Mouse (Mus musculus): ENCODE results near the gene Tsnax. TPM values are rescaled to one million over a fixed set of nuclear protein-coding genes. Genes with fewer than 3 reads are reported as not detected.
A peak's percentile ranks its signal among the peaks of the same experiment; 100 is the strongest.

Gene Tsnax
- polyA plus RNA-seq, 2 experiments, result 122 to 137 TPM

DNA sequence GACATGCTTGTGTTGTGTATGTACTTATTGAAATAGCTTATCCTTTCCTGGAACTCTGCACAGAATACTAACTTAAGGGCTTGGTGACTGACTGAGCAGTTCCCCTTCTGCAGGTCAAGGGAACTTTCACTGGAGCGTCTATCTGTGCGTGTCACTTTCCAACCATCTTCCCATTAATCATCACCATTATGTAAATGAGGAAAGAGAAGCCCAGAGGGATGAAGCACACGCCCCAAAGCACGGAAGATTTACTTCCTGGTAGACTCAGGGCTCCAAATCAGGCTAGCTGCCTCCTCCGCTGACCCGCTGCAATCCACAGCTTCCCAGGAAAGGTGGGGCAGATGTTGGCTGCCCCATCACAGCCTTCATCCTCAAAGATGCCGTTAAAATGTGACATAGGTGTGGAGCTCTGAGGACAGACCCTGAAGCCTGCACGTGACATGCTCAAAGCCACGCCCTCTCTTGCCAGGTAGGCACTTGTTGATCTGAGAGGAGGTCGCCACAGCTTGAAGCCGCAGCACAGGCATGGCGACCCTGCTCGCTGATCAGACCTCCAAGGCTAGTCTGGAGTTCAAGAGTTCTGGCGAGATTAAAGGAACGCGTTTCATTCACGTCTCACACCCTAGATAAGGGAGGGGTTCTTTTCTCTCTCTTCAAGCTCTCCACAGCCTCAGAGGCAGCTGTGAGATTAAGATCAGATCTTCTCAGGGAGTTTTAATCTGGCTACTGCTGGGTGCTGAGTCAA lies 21.7 kb upstream of the Tsnax start:
- H3K9ac ChIP-seq (ENCODE audit: low read depth, low read length, severe bottlenecking), result 0 out of 2 replicates have a peak overlapping the region, but pooled peaks have one; percentile 21
- no peak overlapping the region for H3K4me3 ChIP-seq (replicated peaks; ENCODE audit: low read length)

DNA sequence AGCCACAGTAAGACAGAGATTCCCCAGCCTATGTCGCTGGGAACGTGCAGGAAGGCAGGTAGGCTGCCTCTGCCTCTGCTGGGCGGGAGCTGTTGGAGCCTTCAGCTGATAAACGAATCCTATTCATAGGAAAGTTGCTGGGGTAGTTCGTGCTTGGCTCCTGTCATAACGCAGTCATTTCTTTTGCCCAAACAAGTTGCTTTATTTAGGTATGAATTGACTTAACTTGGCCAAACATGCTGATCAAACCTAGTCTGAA lies 21.2 kb upstream of the Tsnax start:
- TF ChIP-seq POLR2A (IDR thresholded peaks at IDR 0.05; ENCODE audit: borderline replicate concordance, extremely low read depth, insufficient read depth, insufficient read length), result no peak
- Histone ChIP-seq H3K27ac (replicated peaks; ENCODE audit: low read depth, low read length) (no peak overlapping the region), H3K4me1 (ENCODE audit: control insufficient read depth, insufficient read depth, low read length) (no peaks in the 10 kb centered on the region), H3K4me3 (replicated peaks; ENCODE audit: low read length) (no peak overlapping the region), H3K9ac (ENCODE audit: low read depth, low read length, severe bottlenecking) (no peak overlapping the region), H3K27me3 (ENCODE audit: control insufficient read depth, insufficient read depth, low read length) (no peaks in the 10 kb centered on the region), H3K36me3 (ENCODE audit: control insufficient read depth, insufficient read depth, low read length) (no peaks in the 10 kb centered on the region), H3K4me2 (replicated peaks; ENCODE audit: low read depth, low read length, severe bottlenecking) (no peak overlapping the region), H3K9me3 (ENCODE audit: control insufficient read depth, low read length) (no peaks in the 10 kb centered on the region)
- ATAC-seq (ENCODE audit: low FRiP score, low read depth), result no peak
- WGBS, result 24% methylated on average over 6 of the region's 6 CpGs
- no peak for DNase-seq (ENCODE audit: low spot score)

More for the DNA sequence above, 21.7 kb upstream of the Tsnax start:
- DNase-seq (ENCODE audit: low spot score) (no peak), ATAC-seq (ENCODE audit: low FRiP score, low read depth) (no peak)
- H3K27ac ChIP-seq (replicated peaks; ENCODE audit: low read depth, low read length), result no peak overlapping the region
- H3K36me3 ChIP-seq (ENCODE audit: control insufficient read depth, insufficient read depth, low read length), result no peaks in the 10 kb centered on the region
- H3K4me1 ChIP-seq (ENCODE audit: control insufficient read depth, insufficient read depth, low read length), result no peaks in the 10 kb centered on the region
- peak overlapping the region; percentile 25 for H3K4me2 ChIP-seq (replicated peaks; ENCODE audit: low read depth, low read length, severe bottlenecking)
- no peaks in the 10 kb centered on the region for H3K27me3 ChIP-seq (ENCODE audit: control insufficient read depth, insufficient read depth, low read length)
- TF ChIP-seq POLR2A (IDR thresholded peaks at IDR 0.05; ENCODE audit: borderline replicate concordance, extremely low read depth, insufficient read depth, insufficient read length), result no peak
- 10% methylated on average over 17 of the region's 17 CpGs for WGBS
- H3K9me3 ChIP-seq (ENCODE audit: control insufficient read depth, low read length), result no peaks in the 10 kb centered on the region

DNA sequence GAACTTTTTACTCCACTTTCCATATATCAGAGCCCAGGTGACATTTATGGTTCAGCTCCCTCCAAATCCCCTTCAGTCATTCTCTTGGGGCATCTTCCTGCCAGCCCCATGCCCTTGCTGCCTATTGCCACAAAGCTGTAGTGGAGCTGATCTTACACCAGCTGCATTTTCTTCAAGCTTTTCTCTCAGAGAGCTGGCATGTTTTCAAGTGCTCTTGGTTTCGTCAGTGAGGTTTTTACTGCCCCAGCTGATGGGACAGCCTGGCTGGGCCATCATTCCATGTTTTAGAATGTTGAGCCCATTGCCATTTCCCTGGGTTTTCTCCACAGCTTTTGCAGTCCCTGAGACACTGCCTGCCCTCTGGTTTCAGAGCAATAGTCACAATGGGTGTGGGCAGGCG lies 17.0 kb upstream of the Tsnax start:
- 65% methylated on average over 2 of the region's 2 CpGs for WGBS
- ATAC-seq (ENCODE audit: low FRiP score, low read depth), result no peak
- no peak overlapping the region for H3K27ac ChIP-seq (replicated peaks; ENCODE audit: low read depth, low read length)

DNA sequence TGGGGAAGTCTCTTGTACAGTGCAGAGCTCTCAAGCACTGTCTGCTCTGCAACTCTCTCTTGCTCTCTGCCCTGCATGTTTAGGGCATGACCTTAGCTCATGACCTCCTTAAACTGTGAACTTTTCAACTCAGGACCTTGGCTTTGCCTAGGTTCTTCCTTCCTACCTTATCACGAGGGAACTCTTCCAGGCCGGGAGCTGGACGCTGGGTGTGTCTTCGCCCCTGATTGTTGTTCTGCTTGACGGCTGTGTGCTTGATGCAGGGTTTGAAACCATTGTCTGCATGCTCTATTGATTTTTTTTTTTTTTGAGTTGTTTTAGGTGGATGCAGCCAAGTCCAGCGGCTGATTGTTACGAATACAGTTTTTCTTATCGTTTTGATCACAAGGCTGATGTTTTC lies 11.3 kb downstream of the Tsnax start:
- no peaks in the 10 kb centered on the region for H3K27me3 ChIP-seq (ENCODE audit: control insufficient read depth, insufficient read depth, low read length)
- DNase-seq (ENCODE audit: low spot score), result no peak
- 88% methylated on average over 8 of the region's 8 CpGs for WGBS
- TF ChIP-seq POLR2A (IDR thresholded peaks at IDR 0.05; ENCODE audit: borderline replicate concordance, extremely low read depth, insufficient read depth, insufficient read length), result no peak
- H3K9me3 ChIP-seq (ENCODE audit: control insufficient read depth, low read length), result no peaks in the 10 kb centered on the region
- no peak overlapping the region for H3K27ac ChIP-seq (replicated peaks; ENCODE audit: low read depth, low read length)
- no peak for ATAC-seq (ENCODE audit: low FRiP score, low read depth)
- no peak overlapping the region for H3K4me3 ChIP-seq (replicated peaks; ENCODE audit: low read length)
- H3K4me2 ChIP-seq (replicated peaks; ENCODE audit: low read depth, low read length, severe bottlenecking), result no peak overlapping the region
- H3K4me1 ChIP-seq (ENCODE audit: control insufficient read depth, insufficient read depth, low read length), result no peaks in the 10 kb centered on the region
- no peak overlapping the region for H3K9ac ChIP-seq (ENCODE audit: low read depth, low read length, severe bottlenecking)
- peaks cover 48% of the 10 kb centered on the region for H3K36me3 ChIP-seq (ENCODE audit: control insufficient read depth, insufficient read depth, low read length)

More for the DNA sequence above, 17.0 kb upstream of the Tsnax start:
- no peaks in the 10 kb centered on the region; the same call in 1 of the 2 replicates for H3K9me3 ChIP-seq (ENCODE audit: control insufficient read depth, low read length)
- H3K4me1 ChIP-seq (ENCODE audit: control insufficient read depth, insufficient read depth, low read length), result no peaks in the 10 kb centered on the region
- no peak overlapping the region for H3K4me3 ChIP-seq (replicated peaks; ENCODE audit: low read length)
- H3K4me2 ChIP-seq (replicated peaks; ENCODE audit: low read depth, low read length, severe bottlenecking), result no peak overlapping the region
- H3K27me3 ChIP-seq (ENCODE audit: control insufficient read depth, insufficient read depth, low read length), result no peaks in the 10 kb centered on the region
- no peak for TF ChIP-seq POLR2A (IDR thresholded peaks at IDR 0.05; ENCODE audit: borderline replicate concordance, extremely low read depth, insufficient read depth, insufficient read length)
- no peaks in the 10 kb centered on the region for H3K36me3 ChIP-seq (ENCODE audit: control insufficient read depth, insufficient read depth, low read length)
- no peak overlapping the region for H3K9ac ChIP-seq (ENCODE audit: low read depth, low read length, severe bottlenecking)
- no peak for DNase-seq (ENCODE audit: low spot score)

DNA sequence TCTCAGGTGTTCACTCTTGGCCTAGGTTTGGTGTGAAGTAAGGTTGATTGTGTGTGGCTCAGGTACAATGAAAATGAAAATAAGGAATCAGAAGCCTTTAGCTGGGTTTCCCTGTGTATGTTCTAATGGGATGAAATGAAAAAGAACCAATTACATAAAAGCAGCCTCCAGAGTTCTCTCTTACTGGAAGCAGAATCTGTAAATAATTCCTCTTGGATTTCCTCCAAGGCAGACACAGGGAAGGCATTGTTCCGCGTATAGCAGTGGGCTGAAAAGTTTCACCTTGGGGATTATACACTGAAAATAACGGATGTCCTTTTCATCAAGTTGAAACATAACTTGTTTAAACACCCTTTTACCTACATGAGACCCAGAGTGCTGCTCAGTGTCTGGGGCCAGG lies 14.4 kb downstream of the Tsnax start:
- 53% methylated on average over 3 of the region's 3 CpGs for WGBS
- DNase-seq (ENCODE audit: low spot score) (peak; percentile 54), ATAC-seq (ENCODE audit: low FRiP score, low read depth) (0 out of 2 replicates have a peak, but pooled peaks have one; percentile 30)
- no peak overlapping the region for H3K9ac ChIP-seq (ENCODE audit: low read depth, low read length, severe bottlenecking)
- H3K27ac ChIP-seq (replicated peaks; ENCODE audit: low read depth, low read length), result no peak overlapping the region
- H3K4me2 ChIP-seq (replicated peaks; ENCODE audit: low read depth, low read length, severe bottlenecking), result no peak overlapping the region
- TF ChIP-seq POLR2A (IDR thresholded peaks at IDR 0.05; ENCODE audit: borderline replicate concordance, extremely low read depth, insufficient read depth, insufficient read length), result no peak
- H3K36me3 ChIP-seq (ENCODE audit: control insufficient read depth, insufficient read depth, low read length), result peaks cover 71% of the 10 kb centered on the region
- H3K9me3 ChIP-seq (ENCODE audit: control insufficient read depth, low read length), result no peaks in the 10 kb centered on the region
- H3K4me1 ChIP-seq (ENCODE audit: control insufficient read depth, insufficient read depth, low read length), result no peaks in the 10 kb centered on the region
- H3K4me3 ChIP-seq (replicated peaks; ENCODE audit: low read length), result no peak overlapping the region
- no peaks in the 10 kb centered on the region for H3K27me3 ChIP-seq (ENCODE audit: control insufficient read depth, insufficient read depth, low read length)

Data from limb, embryonic 14.5 days (tissue).